Mouse (Mus musculus): ENCODE measurements at regions not wholly inside any gene's neighbourhood (a gene's known extent, or its start where the extent isn't known, plus 50 kb on each side); places are given as distances from the start of the nearest gene placed in this dataset.

DNA sequence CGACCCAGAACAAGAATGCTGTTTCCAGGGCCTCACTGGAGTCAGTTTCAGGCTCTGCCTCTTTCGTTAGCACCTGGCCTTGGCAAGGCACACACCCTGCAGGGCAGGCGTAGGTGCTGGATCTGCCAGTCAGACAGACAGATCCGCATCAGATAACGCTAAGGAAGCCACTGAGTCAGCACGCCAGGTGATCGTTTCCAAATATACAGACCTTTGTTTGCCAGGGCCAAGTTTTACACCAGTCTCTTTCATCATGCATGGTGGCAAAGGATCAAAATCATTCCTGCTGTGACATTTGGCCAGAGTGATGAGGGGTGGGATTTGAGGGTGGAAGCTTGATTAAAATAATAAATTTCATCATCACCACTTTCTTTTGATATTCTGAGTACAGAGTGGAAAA is 411.0 kb downstream of the Ofcc1 start:
- no peak for DNase-seq (ENCODE audit: low spot score)

DNA sequence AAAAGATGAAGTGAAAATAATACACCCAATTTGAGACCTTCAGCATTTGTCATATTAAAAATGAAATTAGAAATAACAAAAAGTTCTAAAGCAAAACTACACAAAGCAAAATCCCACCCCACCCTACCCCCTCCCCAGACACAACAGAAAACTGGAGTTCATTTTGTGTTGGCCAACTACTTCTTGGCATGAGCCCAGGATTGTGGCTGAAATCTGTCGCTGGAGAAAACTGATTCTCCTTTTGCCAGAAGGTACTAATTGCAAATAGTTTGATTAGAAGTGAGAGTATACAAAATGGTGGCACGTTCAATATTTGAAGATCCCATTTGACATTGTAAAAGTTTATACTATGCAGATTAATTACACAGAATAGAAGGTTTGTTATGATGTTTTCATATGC is 426.0 kb downstream of the Ofcc1 start:
- no peak for DNase-seq (ENCODE audit: low spot score)

- DNase-seq (ENCODE audit: low spot score) = no peak
These were observed 429.8 kb downstream of the Ofcc1 start for GRCm38 (mm10) chr13:39931487-39931886.

GRCm38 (mm10) chr13:39928573-39928972 is 432.7 kb downstream of the Ofcc1 start:
- DNase-seq (ENCODE audit: low spot score) = no peak

GRCm38 (mm10) chr13:39924366-39924765 is 436.9 kb downstream of the Ofcc1 start:
- DNase-seq (ENCODE audit: low spot score) = no peak

DNA sequence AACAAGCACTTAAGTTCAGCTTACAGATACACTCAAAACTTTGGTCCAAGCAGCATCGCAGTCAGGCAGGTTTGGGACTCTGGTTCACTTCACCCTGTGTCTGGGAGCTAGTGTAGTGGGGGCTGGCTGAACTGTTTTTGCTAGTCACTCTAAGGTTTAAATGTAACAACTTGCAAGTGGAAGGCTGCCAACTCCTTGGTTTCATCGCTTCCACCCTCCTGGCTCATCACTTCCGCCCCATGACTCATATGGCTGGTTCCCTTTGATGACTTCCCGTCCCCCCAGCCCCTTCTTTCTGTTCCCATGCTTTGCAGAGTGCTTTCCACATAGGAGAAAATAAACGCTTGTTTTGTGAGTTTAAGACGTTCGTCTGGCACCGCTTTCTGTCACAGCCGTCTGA is 438.1 kb downstream of the Ofcc1 start:
- DNase-seq (ENCODE audit: low spot score) = no peak

GRCm38 (mm10) chr13:39907720-39908119 is 453.5 kb downstream of the Ofcc1 start:
- DNase-seq (ENCODE audit: low spot score) = no peak

DNA sequence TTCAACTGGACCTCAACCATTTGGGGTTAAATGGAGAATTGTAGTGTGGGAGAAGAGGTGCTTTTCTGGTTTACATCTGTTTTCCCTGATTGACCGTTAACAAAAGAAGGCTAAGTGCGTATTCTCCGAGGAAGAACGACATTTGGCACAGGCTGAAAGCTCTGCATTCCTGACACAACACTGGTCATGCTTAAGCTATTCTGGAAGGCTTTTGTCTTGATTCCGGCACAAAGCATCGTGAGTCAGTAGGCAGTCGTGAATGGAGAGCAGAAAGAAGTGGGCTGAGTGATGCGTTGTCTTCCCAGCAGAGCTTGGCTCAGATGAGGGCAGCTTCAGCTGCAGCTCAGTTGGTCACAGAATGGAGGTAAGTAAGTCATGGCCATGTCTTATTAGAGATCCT is 457.0 kb downstream of the Ofcc1 start:
- DNase-seq (ENCODE audit: low spot score) = no peak

- DNase-seq (ENCODE audit: low spot score) = no peak
These were observed 457.9 kb downstream of the Ofcc1 start for GRCm38 (mm10) chr13:39903319-39903718.

GRCm38 (mm10) chr13:39899332-39899731 is 461.9 kb downstream of the Ofcc1 start:
- no peak for DNase-seq (ENCODE audit: low spot score)

DNA sequence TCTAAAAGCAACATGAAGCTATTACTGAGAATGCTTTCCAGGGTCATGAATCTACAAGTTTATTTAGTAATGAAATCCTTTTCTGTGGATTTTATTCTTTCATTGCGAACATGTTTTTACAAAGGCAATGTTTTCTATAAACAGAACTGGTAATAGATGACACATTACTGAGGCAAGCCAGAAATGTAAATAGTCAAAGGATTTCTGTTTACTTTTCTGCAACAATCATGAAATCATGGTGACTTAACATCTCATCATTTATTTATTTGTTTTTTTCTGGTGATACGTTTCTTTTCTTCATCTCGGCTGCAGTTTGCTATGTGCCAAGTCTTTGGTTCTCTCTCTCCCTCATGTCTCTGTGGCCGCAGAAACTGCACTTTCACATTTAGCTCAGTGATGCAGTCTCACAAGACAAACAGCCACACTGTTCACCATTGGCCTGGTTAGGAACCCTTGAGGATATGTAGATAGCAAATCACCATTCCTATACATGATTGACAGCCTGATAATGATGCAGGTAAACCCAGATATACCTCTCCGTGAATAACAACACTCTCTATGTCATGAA is 462.8 kb downstream of the Ofcc1 start:
- no peak for DNase-seq (ENCODE audit: low spot score)

GRCm38 (mm10) chr13:39894159-39894558 is 467.1 kb downstream of the Ofcc1 start:
- no peak for DNase-seq (ENCODE audit: low spot score)

DNA sequence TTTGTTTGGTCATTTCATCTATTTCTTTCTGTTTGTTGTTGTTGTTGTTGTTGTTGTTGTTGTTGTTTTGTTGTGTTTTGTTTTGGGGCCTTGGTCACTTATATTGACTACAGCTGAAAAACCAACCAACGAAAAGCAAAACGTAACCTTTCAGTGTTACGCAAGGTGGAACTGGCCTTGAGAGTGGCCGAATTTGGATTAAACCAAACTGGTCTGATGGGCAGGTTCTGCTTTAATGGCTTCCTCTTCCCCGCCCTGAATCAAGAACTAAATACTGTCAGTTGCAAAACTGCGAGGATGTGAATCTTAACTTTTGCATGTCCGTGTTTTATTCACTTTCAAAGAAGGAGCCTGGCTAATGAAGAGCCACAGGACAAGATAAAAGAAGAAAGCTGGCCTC is 480.2 kb downstream of the Ofcc1 start:
- no peak for DNase-seq (ENCODE audit: low spot score)

DNA sequence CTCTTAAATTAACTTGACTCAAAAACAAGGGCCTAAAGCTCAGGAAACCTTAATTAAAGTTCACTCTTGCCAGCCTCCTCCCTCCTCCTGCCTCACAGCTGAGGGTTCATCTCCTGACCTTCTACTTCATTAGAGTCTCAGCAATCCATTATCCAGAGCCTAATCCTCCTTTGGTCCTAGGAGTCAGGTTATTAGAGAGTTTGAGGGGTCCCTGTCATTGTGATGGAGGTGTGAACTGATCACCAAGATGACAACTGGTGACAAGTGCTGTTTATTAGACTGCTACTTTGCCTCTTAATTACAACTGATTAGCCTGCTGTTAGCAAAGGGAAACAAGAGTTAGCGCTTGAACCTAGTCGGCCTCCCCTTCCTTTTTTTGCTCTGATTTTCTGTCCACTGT is 481.1 kb downstream of the Ofcc1 start:
- no peak for DNase-seq (ENCODE audit: low spot score)

- no peak for DNase-seq (ENCODE audit: low spot score)
These were observed 483.7 kb downstream of the Ofcc1 start for GRCm38 (mm10) chr13:39877361-39878141.

DNA sequence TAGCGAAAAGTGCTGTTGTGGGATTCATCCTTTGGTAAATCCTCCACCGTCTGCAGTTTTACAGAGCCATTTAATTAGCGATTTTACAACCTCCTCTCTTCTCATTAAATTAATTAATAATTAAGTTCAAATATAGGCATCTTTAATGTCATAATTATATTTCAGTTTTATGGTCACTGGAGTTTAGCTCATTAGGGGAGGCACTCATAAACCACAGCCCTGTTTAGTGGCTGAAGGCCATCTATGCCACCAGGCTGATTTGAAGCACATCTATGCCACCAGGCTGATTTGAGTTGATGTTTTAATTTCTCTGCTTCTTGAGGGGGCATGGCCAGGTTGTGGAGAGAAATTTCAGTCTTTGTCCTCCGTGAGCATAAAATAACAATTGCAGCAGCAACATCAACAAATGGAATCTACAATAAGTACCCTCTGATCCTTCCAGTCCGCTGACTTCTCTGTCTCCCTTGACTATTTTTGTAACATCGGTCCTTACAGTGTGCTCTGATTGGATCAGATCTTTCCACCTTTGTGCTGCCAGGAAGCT is 508.9 kb downstream of the Ofcc1 start:
- DNase-seq (ENCODE audit: low spot score) = no peak

DNA sequence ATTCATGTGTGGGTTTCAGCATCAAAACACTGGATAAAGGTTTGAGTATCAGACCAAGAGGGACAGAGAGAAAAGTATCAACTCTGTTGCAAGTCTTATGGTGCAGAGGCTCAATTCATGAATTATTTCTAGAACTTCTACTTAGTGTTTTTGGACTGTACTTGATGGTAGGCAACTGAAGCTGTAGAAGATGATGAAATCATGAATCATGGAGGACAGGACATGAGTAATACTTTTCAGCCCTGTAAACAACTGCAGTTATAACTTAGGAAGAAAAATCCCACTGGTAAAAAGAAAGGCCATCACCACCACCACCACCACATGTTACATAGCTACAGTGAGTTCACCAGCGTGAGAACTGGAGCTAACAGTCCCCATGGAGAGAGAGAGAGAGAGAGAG is 511.9 kb downstream of the Ofcc1 start:
- DNase-seq (ENCODE audit: low spot score) = no peak

GRCm38 (mm10) chr13:39836053-39836584 is 525.1 kb downstream of the Ofcc1 start:
- DNase-seq (ENCODE audit: low spot score) = no peak

DNA sequence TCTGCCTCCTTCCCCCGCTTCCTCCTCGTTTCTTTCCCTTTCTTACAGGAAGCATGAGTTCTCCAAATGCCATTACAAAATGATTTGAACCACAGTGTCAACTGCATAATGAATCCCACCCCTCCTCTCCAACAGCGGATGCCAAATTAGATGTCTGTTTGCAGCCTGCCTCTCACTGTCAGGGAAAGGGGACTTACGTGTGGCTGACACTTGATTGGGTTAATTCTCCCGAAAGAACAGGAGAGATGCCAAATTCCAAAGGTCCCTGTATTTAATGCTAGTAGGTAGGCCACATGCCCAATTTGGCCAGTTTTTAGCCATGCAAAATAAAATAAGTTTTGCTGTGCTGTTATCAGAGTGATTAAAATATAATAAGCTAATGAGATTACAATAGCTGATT is 525.9 kb downstream of the Ofcc1 start:
- no peak for DNase-seq (ENCODE audit: low spot score)

DNA sequence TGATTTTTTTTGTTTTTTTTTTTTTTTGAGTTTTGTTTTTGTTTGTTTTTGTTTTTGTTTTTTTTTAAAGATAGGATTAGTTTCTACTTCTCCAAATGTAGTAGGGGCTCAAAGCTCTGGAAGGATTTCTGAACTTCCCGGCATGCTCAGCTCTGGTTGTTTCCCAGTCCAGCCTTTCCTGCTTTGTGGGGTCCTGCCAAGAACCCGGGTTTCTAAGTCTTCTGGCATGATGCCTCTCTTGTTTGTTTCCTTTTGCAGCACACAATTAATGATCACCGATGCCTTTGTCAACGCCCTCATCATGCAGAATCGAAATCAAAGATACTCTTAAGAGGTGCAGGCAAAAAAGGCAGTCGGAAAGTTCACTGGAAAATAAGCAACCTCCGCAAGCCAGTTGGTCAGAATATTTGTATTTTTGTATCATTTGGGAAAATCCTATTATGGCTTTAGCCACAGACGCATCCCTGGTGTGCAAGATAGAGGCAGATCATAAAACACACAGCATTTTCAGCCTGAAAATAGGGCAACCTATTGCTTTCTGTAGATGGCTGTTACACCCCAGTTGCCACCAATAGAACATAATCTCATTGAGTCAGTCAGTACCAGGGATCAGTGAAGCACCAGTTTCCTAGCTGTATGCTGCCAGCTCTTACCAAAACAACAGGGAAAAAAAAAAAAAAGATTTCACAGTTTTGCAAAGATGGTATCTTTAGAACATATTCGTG is 526.6 kb downstream of the Ofcc1 start:
- DNase-seq (ENCODE audit: low spot score) = no peak

- DNase-seq (ENCODE audit: low spot score) = peak; percentile 13
These were observed 537.2 kb downstream of the Ofcc1 start for GRCm38 (mm10) chr13:39823965-39824555.

- DNase-seq (ENCODE audit: low spot score) = no peak
These were observed 537.8 kb downstream of the Ofcc1 start for GRCm38 (mm10) chr13:39823346-39823954.

Measured in ovary, postnatal 36 days (tissue).